In the genomic region with DNA sequence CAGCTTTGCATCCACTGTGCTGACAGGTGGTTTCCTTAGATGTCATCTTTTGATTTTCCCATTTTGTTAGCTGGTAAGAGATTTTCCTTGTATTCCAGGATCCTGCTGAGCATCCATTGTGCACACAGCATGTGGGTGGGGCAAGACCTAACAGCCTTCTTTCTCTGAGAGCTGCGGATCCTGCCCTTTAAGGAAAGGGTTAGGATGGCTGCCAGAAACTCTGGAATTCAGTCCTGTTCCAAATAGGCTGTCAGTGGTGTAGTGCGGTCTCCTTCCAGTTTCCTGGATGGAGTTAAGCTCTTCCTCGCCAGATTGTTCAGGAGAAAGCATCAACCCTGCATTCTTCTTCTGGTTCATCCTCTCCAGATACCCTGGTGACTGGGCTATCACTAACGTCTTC, we compare ENCODE assay signal across 10 mouse cellular contexts. TPM values are rescaled to one million over a fixed set of nuclear protein-coding genes. Genes with fewer than 3 reads are reported as not detected.
DNase-seq lines count a peak whose midpoint lies in the region; ATAC-seq lines count a peak whose summit lies in the region.
"Had no signal": no experiment of that assay in that cellular context is flagged by ENCODE, and none has a peak within 500 bp of the region (broad histone marks: within the 10 kb centered on the region; RNA-seq: fewer than 3 reads in every experiment).

No protein-coding gene starts in this region.

- H3K27me3 ChIP-seq in kidney, embryonic 14.5 days (ENCODE audit: control insufficient read depth, insufficient read depth, low read length) = no peaks in the 10 kb centered on the region
- H3K27me3 ChIP-seq in heart, embryonic 15.5 days = no peaks in the 10 kb centered on the region
- H3K27me3 ChIP-seq in forebrain, embryonic 15.5 days = no peaks in the 10 kb centered on the region
- H3K27me3 ChIP-seq: embryonic facial prominence, embryonic 12.5 days; hindbrain, embryonic 15.5 days had no signal

- peak; percentile 26 for DNase-seq in kidney, adult 11 months
- peak; percentile 72 to 78 for DNase-seq in cerebellum, postnatal 10 days
- DNase-seq in lung, postnatal 10 days = peak; percentile 87
- no peak for DNase-seq in right cerebral cortex, postnatal 36 days (ENCODE audit: low spot score in 2 of 2)
- DNase-seq: liver, postnatal 0 days had no signal

- H3K4me3 ChIP-seq in kidney, embryonic 14.5 days (ENCODE audit: low read length) = no peak overlapping the region
- H3K4me3 ChIP-seq in heart, embryonic 15.5 days = no peak overlapping the region
- no peak overlapping the region for H3K4me3 ChIP-seq in forebrain, embryonic 15.5 days
- H3K4me3 ChIP-seq: embryonic facial prominence, embryonic 12.5 days; hindbrain, embryonic 15.5 days had no signal

- H3K4me2 ChIP-seq in kidney, embryonic 14.5 days (replicated peaks; ENCODE audit: low read depth, low read length) = no peak overlapping the region
- H3K4me2 ChIP-seq in heart, embryonic 15.5 days = no peak overlapping the region
- H3K4me2 ChIP-seq in forebrain, embryonic 15.5 days (replicated peaks) = no peak overlapping the region
- H3K4me2 ChIP-seq: embryonic facial prominence, embryonic 12.5 days; hindbrain, embryonic 15.5 days had no signal

- ATAC-seq in kidney, embryonic 14.5 days (ENCODE audit: low FRiP score, low TSS enrichment) = no peak
- ATAC-seq in heart, embryonic 15.5 days (replicated peaks; ENCODE audit: insufficient number of reproducible peaks, insufficient read depth, low FRiP score, low read depth) = 0 out of 2 replicates have a peak, but pooled peaks have one; percentile 18
- no peak for ATAC-seq in forebrain, embryonic 15.5 days (replicated peaks)
- ATAC-seq: liver, postnatal 0 days had no signal

- H3K27ac ChIP-seq in kidney, embryonic 14.5 days (ENCODE audit: low read depth, low read length) = no peak overlapping the region
- no peak overlapping the region for H3K27ac ChIP-seq in heart, embryonic 15.5 days
- no peak overlapping the region for H3K27ac ChIP-seq in forebrain, embryonic 15.5 days (replicated peaks)
- H3K27ac ChIP-seq: embryonic facial prominence, embryonic 12.5 days; hindbrain, embryonic 15.5 days had no signal

- no peaks in the 10 kb centered on the region for H3K4me1 ChIP-seq in kidney, embryonic 14.5 days (ENCODE audit: control insufficient read depth, insufficient read depth, low read length)
- peaks cover 4% of the 10 kb centered on the region; the same call in 1 of the 2 replicates for H3K4me1 ChIP-seq in heart, embryonic 15.5 days (replicated peaks)
- no peaks in the 10 kb centered on the region for H3K4me1 ChIP-seq in forebrain, embryonic 15.5 days
- H3K4me1 ChIP-seq: hindbrain, embryonic 15.5 days had no signal

- no peaks in the 10 kb centered on the region for H3K36me3 ChIP-seq in kidney, embryonic 14.5 days (ENCODE audit: control insufficient read depth, insufficient read depth, low read length)
- H3K36me3 ChIP-seq in heart, embryonic 15.5 days = no peaks in the 10 kb centered on the region
- no peaks in the 10 kb centered on the region for H3K36me3 ChIP-seq in forebrain, embryonic 15.5 days
- H3K36me3 ChIP-seq: embryonic facial prominence, embryonic 12.5 days; hindbrain, embryonic 15.5 days had no signal

- H3K9ac ChIP-seq in kidney, embryonic 14.5 days (ENCODE audit: low read depth, low read length) = no peak overlapping the region
- H3K9ac ChIP-seq in heart, embryonic 15.5 days = no peak overlapping the region
- no peak overlapping the region for H3K9ac ChIP-seq in forebrain, embryonic 15.5 days (replicated peaks)
- H3K9ac ChIP-seq: embryonic facial prominence, embryonic 12.5 days; hindbrain, embryonic 15.5 days; liver, postnatal 0 days had no signal

- H3K9me3 ChIP-seq in kidney, embryonic 14.5 days (ENCODE audit: control insufficient read depth, low read length) = no peaks in the 10 kb centered on the region
- H3K9me3 ChIP-seq in heart, embryonic 15.5 days (replicated peaks) = no peaks in the 10 kb centered on the region
- no peaks in the 10 kb centered on the region for H3K9me3 ChIP-seq in forebrain, embryonic 15.5 days
- H3K9me3 ChIP-seq: embryonic facial prominence, embryonic 12.5 days; hindbrain, embryonic 15.5 days had no signal

- 73% methylated on average over 4 of the region's 4 CpGs for WGBS in kidney, embryonic 14.5 days
- WGBS in heart, embryonic 15.5 days = 27% methylated on average over 4 of the region's 4 CpGs
- 17% methylated on average over 4 of the region's 4 CpGs for WGBS in forebrain, embryonic 15.5 days

RNA-seq across cellular contexts. Expression of gene Abi3bp, which starts 8.8 kb away (rescaled TPM):
- polyA plus RNA-seq in kidney, embryonic 14.5 days (2014; fragmentation: Nextera tagmentation; extraction: Ambion mirVana) = 2.4 and 2.5 TPM in 2 replicates
- 6.7 and 8.1 TPM in 2 replicates for polyA plus RNA-seq in heart, embryonic 15.5 days (2015; fragmentation: Nextera tagmentation; extraction: Ambion mirVana)
- polyA plus RNA-seq in forebrain, embryonic 15.5 days (2015; fragmentation: Nextera tagmentation; extraction: Ambion mirVana) = 0.18 and 0.22 TPM in 2 replicates

Comparison
In these comparisons a context has a peak if more than half of its experiments do, and no peak if none do; other contexts are left out.
1. DNase-seq: peak in kidney, adult 11 months (single experiment), cerebellum, postnatal 10 days (2 of 2) and lung, postnatal 10 days (single experiment); none in right cerebral cortex, postnatal 36 days (0 of 2).